Mouse (Mus musculus): ENCODE measurements around the gene Wasf2.

Gene Wasf2

DNA sequence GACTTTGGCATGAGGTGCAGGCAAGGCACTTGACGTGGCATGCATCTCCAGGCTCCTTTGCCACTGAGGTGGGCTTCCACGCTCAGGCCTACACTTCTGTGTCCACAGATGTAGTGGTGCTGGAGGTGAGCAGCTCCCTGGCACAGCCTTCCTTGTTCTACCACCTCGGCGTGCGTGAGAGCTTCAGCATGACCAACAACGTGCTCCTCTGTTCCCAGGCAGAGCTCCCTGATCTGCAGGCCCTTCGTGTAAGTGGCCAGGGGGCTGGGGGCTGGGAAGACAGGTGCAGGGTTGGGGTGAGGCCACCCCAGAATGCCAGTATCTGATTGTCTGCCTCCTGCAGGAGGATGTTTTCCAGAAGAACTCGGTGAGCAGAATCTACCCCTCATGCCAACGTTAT, 112.4 kb downstream of the Wasf2 start:
- DNase-seq: no peak

DNA sequence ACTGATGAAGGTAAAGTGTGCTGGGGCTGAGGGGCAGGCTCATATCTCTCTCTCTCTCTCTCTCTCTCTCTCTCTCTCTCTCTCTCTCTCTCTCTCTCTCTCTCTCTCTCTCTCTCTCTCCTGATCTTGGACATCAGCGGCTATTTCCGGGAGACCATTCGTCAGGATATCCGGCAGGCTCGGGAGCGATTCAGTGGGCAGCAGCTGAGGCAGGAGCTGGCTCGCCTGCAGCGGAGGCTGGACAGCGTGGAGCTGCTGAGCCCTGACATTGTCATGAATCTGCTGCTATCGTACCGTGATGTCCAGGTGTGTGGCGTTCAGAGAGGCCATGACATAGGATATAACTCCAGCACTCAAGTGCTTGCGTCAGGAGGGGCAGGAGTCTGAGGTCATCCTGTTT, 113.2 kb downstream of the Wasf2 start:
- no peak for DNase-seq

DNA sequence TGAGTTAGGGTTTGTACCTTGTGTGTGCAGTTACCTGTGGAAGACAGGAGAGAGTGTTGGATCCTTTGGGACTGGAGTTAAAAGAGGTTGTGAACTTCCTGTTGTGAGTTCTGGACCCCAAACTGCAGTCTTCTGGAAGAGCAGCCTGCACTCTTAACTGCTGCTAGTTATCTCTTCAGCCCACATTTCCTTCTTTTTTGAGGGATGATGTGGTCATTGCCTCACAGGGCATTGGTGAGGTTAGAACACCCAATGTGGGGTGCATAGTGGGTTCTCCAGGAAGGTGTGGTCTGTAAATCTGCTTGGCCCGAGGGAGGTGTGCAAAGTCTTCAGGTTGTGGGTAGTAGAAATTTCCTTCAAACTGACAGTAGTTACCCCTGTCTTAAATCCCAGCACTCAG, 114.0 kb downstream of the Wasf2 start:
- no peak for DNase-seq

DNA sequence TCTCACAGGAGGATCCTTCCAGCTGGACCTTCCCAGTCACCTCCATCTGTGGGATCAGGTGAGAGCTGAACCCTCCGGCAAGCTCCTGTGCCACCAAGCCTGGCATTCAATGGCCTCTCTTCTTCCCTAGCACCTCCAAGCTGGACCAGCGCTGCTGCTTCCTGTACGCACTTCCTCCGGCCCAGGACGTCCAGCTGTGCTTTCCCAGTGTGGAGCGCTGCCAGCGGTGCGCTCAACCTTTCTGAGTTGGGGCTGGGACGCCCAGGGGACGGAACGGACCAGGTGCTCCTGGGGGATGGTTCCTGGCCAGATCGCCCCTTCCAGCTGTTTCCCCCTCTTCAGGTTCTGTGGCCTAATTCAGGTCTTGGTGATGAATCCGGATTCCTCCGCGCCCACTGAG, 116.8 kb downstream of the Wasf2 start:
- no peak for DNase-seq

DNA sequence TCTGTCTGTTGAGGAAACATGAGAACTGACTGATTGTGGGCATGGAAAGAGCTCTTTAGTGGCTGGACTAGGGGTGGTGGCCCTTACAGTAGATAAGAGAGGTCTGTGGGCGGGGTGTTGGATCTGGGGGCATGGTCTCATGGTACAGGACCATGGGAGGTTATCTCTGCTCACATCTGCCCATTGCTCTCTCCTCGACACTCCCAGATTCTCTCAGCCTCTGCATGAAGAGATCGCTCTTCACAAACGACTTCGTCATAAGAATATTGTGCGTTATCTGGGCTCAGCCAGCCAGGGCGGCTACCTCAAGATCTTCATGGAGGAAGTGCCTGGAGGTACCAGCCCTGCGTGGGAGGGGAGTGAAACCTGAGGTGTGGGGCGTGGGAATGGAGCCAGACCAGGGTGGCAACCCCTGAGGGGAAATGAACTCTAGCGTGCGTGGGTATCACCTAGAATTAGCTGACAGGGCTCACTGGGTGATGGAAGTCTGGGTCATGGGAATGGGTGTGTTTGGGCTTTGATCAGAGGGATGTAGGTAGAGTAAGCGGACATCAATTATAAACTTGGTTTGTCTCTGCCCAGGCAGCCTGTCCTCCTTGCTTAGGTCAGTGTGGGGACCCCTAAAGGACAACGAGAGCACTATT, 117.6 kb downstream of the Wasf2 start:
- peak; percentile 84 for DNase-seq

All from liver (tissue).